Mouse (Mus musculus): ENCODE measurements around the gene Rab35.

Rab35 gene

GRCm38 (mm10) chr5:115631505-115632357 is at the start of gene Rab35:
Gene Rab35 (plus strand): TSS chr5:115631908.
- peak; percentile 85 to 94 for DNase-seq (ENCODE audit: low spot score in 2 of 2)

- no peak for DNase-seq (ENCODE audit: low spot score in 2 of 2)
These were observed 46.1 kb upstream of the Rab35 start for GRCm38 (mm10) chr5:115585616-115586015.

- no peak for DNase-seq (ENCODE audit: low spot score in 2 of 2)
These were observed 45.5 kb upstream of the Rab35 start for GRCm38 (mm10) chr5:115586166-115586565.

GRCm38 (mm10) chr5:115586780-115587179 is 44.9 kb upstream of the Rab35 start:
- DNase-seq (ENCODE audit: low spot score in 2 of 2) = no peak

GRCm38 (mm10) chr5:115591028-115591427 is 40.7 kb upstream of the Rab35 start:
- DNase-seq (ENCODE audit: low spot score in 2 of 2) = no peak

- DNase-seq (ENCODE audit: low spot score in 2 of 2) = no peak
These were observed 40.2 kb upstream of the Rab35 start for GRCm38 (mm10) chr5:115591506-115591905.

- DNase-seq (ENCODE audit: low spot score in 2 of 2) = no peak
These were observed 28.1 kb upstream of the Rab35 start for GRCm38 (mm10) chr5:115603561-115603960.

GRCm38 (mm10) chr5:115611566-115611965 is 20.1 kb upstream of the Rab35 start:
- no peak for DNase-seq (ENCODE audit: low spot score in 2 of 2)

GRCm38 (mm10) chr5:115613332-115613731 is 18.4 kb upstream of the Rab35 start:
- DNase-seq (ENCODE audit: low spot score in 2 of 2) = peak in 1 of 2 experiments; percentile 15

- no peak for DNase-seq (ENCODE audit: low spot score in 2 of 2)
These were observed 16.8 kb upstream of the Rab35 start for GRCm38 (mm10) chr5:115614948-115615347.

- DNase-seq (ENCODE audit: low spot score in 2 of 2) = no peak
These were observed 12.0 kb upstream of the Rab35 start for GRCm38 (mm10) chr5:115619690-115620089.

GRCm38 (mm10) chr5:115622686-115623085 is 9.0 kb upstream of the Rab35 start:
- no peak for DNase-seq (ENCODE audit: low spot score in 2 of 2)

GRCm38 (mm10) chr5:115623694-115624440 is 7.8 kb upstream of the Rab35 start:
- DNase-seq (ENCODE audit: low spot score in 2 of 2) = peak; percentile 36 to 44

GRCm38 (mm10) chr5:115626237-115626886 is 5.3 kb upstream of the Rab35 start:
- no peak for DNase-seq (ENCODE audit: low spot score in 2 of 2)

- DNase-seq (ENCODE audit: low spot score in 2 of 2) = no peak
These were observed 3.6 kb upstream of the Rab35 start for GRCm38 (mm10) chr5:115628083-115628482.

- DNase-seq (ENCODE audit: low spot score in 2 of 2) = no peak
These were observed 2.0 kb upstream of the Rab35 start for GRCm38 (mm10) chr5:115629672-115630071.

GRCm38 (mm10) chr5:115630291-115630690 is 1.4 kb upstream of the Rab35 start:
- DNase-seq (ENCODE audit: low spot score in 2 of 2) = no peak

GRCm38 (mm10) chr5:115632358-115632714 is 628 bp downstream of the Rab35 start:
- no peak for DNase-seq (ENCODE audit: low spot score in 2 of 2)

- no peak for DNase-seq (ENCODE audit: low spot score in 2 of 2)
These were observed 1.4 kb downstream of the Rab35 start for GRCm38 (mm10) chr5:115633060-115633459.

GRCm38 (mm10) chr5:115634046-115634445 is 2.3 kb downstream of the Rab35 start:
- DNase-seq (ENCODE audit: low spot score in 2 of 2) = no peak

- DNase-seq (ENCODE audit: low spot score in 2 of 2) = no peak
These were observed 3.8 kb downstream of the Rab35 start for GRCm38 (mm10) chr5:115635536-115635935.

- DNase-seq (ENCODE audit: low spot score in 2 of 2) = no peak
These were observed 12.5 kb downstream of the Rab35 start for GRCm38 (mm10) chr5:115644192-115644591.

Data from frontal cortex, postnatal 36 days (tissue).